Mouse (Mus musculus): ENCODE measurements around the gene Oxsr1. TPM values are rescaled to one million over a fixed set of nuclear protein-coding genes. Genes with fewer than 3 reads are reported as not detected.

The Oxsr1 gene
- total RNA-seq, 2 experiments from 2014 or later = 30.2 to 31.2 TPM

DNA sequence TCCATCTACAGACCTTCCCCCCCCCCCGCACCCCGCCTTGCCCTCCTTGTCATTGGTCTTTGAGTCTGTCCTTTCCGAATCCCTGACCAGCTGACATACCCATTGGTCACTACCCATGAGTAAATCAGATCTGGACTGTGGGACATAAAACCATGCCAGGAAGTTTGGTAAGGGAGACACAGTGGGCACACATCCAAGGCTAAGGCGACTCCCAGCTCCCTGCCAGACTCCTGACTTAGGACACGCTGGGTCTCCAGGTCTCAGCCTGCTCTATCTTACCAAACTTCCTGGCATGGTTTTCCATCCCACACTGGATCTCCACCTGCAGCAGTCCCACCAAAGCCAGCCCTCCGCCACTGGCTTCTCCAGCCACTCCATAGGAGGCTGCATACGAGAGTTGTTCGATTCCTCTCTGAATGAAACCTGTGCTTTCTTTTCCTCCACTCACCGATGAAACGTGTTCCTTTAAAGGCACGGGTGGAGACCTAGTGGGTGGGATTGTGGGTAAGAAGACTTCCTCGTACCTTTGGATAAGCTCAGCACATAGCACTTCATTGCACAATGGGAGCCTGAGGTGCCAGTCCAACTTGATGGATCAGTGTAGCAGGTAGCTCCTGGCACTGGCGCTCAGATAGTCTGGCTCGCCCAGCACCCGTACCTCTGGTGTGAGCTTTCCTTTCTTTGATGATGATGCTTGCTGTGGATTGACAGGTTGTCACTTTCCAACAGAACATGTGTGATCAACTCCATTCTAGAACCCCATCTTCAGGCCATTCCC lies 8.1 kb upstream of the Oxsr1 start:
- no peak for DNase-seq (ENCODE audit: low spot score in 2 of 2)
- no peak overlapping the region for H3K4me3 ChIP-seq
- TF ChIP-seq CTCF (conservative IDR thresholded peaks at IDR 0.05) = no peak
- H3K27ac ChIP-seq = no peak overlapping the region

DNA sequence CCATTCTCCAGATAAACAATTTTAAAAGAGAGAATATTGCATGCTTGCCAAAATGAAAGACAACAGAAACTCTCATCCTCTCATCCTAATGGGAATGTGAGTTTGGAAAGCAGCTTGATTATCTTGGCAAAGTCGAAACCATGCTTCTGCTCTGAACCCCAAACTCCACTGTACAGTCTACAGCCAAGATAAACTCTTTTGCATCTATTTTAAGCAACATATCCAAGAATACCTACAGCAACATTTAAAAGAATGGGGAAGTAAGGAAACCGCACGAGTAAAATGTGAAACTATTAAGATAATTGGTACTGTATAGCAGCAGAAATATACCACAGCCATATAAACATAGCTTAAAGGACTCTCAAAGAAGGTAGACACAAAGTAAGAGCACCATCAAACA lies 6.3 kb upstream of the Oxsr1 start:
- no peak for DNase-seq (ENCODE audit: low spot score in 2 of 2)
- H3K4me3 ChIP-seq = no peak overlapping the region
- no peak for TF ChIP-seq CTCF (conservative IDR thresholded peaks at IDR 0.05)
- H3K27ac ChIP-seq = no peak overlapping the region

DNA sequence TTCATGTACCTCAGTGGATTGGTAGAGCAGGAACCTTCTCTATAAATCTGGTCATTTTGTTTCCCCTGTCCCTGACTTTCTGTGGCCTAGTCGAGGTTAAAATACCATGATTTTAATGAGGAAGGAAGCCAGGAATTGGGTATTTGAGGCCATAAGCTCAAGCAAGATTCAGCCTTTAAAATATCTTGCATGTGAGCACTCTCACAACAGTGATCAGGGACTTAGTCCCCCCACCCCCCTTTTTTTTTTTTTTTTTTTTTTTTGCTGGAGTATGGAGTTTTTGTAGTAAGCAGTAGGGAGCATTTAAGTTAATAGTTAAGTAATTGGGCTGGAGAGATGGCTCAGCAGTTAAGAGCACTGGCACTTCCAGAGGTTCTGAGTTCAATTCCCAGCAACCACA lies 1.9 kb upstream of the Oxsr1 start:
- Histone ChIP-seq H3K4me3 (no peak overlapping the region), H3K27ac (no peak overlapping the region; the same call in 1 of the 2 replicates)
- TF ChIP-seq CTCF (conservative IDR thresholded peaks at IDR 0.05) = no peak
- DNase-seq (ENCODE audit: low spot score in 2 of 2) = no peak

DNA sequence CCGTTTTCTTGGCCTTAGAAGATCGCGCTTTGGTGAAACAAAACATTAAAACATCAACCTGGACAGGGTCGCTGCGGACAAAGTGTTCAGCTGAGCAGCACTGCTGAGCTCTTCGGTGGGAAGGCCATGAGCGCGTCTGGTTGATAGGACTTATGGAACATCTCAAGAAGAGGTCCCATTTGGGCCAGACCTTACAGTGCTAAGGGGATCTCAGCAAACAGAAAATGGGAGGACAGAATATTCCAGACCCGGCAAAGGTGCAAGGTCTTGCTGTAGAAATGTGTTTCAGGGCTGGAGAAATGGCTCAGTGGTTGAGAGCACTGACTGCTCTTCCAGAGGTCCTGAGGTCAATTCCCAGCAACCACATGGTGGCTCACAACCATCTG lies 1.0 kb upstream of the Oxsr1 start:
- DNase-seq (ENCODE audit: low spot score in 2 of 2) = no peak
- Histone ChIP-seq H3K27ac (peak overlapping the region; percentile 100), H3K4me3 (peak overlapping the region; percentile 96)
- no peak for TF ChIP-seq CTCF (conservative IDR thresholded peaks at IDR 0.05)

DNA sequence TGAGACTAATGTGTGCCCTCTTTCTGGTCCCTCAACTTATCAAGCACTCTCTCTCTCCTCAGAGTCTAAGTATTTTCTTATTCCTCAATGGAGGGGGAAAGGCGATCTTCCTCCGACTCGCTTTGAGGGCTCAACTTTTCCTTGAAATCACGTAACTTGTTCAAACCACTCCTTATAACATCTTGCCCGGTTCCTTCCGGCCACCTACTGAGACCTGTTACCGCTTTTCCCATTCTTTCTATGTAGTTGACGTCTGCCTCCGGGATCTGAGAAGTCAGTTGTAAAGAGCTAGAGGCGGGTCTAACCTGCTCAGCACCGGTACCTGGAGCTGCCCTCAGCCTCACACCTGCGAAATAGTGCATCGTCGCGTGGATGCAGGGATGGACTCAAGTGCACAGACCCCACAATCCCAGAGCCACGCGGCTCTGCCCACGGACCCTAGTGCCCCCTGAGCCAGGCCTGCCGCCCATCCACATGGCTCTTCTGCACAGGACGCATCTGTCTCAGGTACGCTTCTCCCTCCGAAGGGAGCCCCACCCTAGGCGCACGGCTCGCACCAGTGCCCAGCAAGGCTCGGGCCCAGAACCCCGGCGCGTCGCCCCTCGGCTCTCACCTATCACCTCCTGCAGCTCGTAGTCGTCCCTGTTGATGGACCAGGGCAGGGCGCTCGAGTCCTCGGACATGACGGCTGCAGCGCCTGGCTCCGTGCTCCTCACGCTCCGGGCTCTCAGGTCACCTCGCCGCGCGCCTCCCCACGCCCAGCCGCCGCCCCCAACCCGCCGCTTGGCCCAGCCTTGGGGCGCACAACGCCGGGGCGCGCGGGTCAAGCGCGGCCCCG lies 616 bp downstream of the Oxsr1 start:
- DNase-seq (ENCODE audit: low spot score in 2 of 2) = peak in 1 of 2 experiments; percentile 13
- peak overlapping the region; percentile 100 for H3K27ac ChIP-seq
- H3K4me3 ChIP-seq = peak overlapping the region; percentile 96
- TF ChIP-seq CTCF (conservative IDR thresholded peaks at IDR 0.05) = no peak

DNA sequence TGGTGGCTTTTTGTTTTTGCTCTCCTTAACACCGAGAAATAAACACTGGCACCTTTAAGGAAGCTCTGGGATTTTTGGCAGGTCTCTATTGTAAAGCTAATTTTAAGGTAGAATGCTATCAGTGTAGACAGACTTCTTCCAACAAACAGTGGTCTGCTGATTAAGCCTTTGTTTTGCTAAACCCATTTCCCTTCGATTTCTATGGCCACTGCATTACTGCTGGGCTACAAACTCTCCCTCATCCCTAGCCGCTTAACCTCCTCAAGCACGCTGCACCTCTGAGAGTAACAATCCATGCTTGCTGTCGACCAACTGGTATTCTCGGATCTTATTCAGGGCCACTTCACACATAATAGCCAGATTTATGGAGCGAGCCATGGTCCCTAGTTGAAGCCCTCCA lies 1.3 kb downstream of the Oxsr1 start:
- Histone ChIP-seq H3K27ac (0 out of 2 replicates have a peak overlapping the region, but pooled peaks have one; percentile 100), H3K4me3 (peak overlapping the region; percentile 96)
- no peak for TF ChIP-seq CTCF (conservative IDR thresholded peaks at IDR 0.05)
- no peak for DNase-seq (ENCODE audit: low spot score in 2 of 2)

DNA sequence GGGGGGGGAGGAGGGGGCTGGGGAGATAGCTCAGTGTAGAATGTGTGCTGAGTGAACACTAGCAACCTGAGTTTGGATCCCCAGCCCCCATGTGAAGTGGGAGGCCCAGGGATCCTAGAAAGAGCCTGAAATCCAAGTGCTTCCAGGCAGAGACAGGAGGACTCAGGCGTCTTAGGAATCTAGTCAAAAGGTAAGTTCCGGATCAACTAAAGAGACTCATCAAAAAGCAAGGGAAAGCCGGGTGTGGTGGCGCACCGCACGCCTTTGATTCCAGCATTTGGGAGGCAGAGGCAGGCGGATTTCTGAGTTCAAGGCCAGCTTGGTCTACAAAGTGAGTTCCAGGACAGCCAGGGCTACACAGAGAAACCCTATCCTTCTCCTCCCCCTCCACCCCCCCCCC lies 1.8 kb downstream of the Oxsr1 start:
- Histone ChIP-seq H3K4me3 (no peak overlapping the region), H3K27ac (no peak overlapping the region)
- TF ChIP-seq CTCF (conservative IDR thresholded peaks at IDR 0.05) = no peak
- DNase-seq (ENCODE audit: low spot score in 2 of 2) = no peak

DNA sequence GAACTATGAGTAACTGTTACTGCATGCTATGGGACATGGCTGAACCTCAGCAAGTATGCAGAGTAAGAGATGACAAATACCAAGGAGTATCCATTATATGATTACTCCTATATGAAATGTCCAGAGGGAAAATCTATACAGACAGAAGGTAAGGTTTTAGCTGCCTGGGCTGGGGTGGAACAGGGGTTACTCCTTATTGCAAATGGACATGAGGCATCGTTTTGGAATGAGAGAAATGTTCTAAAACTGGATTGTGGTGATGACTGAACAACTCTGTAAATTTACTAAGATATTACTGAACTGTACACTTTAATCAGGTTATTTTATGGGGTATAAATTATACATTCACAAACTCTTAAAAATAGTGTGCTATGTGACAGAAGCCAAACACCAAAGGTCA lies 3.3 kb downstream of the Oxsr1 start:
- Histone ChIP-seq H3K27ac (no peak overlapping the region), H3K4me3 (no peak overlapping the region)
- no peak for DNase-seq (ENCODE audit: low spot score in 2 of 2)
- TF ChIP-seq CTCF (conservative IDR thresholded peaks at IDR 0.05) = no peak

DNA sequence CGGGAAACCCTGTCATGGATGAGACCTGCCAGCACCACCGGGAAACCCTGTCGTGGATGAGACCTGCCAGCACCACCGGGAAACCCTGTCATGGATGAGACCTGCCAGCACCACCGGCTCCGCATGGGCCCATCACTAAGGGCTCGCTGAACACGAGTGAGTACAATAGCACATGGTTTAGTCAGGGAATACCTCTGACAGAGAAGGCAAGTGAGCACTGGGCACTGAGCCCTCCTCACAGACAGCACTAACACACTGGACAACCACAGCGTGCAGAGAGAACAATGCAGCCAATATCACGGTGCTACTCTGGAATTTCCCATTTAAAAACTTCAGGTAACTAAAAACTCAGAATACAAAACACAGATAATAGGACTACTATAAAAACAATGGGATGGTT lies 9.1 kb downstream of the Oxsr1 start:
- no peak overlapping the region for H3K27ac ChIP-seq
- no peak for TF ChIP-seq CTCF (conservative IDR thresholded peaks at IDR 0.05)
- no peak for DNase-seq (ENCODE audit: low spot score in 2 of 2)
- no peak overlapping the region for H3K4me3 ChIP-seq

DNA sequence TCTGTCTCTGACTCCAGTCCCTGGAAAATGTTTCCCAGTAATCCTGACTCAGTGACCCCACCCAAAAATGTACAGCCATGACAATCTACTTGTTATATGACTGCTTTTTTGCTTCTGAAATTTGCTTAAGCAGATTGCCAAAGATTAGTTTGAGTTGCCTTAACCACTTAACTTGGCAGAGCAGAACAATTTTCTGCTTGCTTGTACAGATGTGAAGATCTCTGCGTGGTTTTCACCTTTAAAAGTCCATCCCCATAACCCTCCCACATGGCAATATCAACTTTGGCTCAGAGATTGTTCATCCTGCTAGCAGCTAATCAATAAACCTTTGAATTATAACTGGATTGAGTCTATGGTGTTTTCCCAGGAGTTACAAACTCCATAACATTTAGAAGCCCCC lies 13.2 kb downstream of the Oxsr1 start:
- TF ChIP-seq CTCF (conservative IDR thresholded peaks at IDR 0.05) = no peak

DNA sequence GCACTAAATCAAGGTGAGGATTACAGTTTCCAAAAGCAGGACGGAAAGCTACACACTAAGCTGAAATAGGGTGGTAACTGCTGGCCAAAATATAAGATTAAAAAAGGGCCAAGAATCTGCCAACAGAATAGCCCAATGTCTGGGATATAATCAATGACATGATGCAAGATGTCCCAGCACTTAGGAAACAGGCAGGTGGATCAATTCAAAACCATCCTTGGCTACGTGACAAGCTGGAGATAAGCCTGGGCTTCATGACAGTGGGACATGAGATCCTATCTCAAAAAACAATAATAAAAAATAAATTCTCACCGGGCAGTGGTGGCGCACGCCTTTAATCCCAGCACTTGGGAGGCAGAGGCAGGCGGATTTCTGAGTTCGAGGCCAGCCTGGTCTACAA lies 16.4 kb downstream of the Oxsr1 start:
- TF ChIP-seq CTCF (conservative IDR thresholded peaks at IDR 0.05) = no peak
- DNase-seq (ENCODE audit: low spot score in 2 of 2) = no peak

More for the DNA sequence above, 13.2 kb downstream of the Oxsr1 start:
- no peak for DNase-seq (ENCODE audit: low spot score in 2 of 2)
- no peak overlapping the region for H3K27ac ChIP-seq
- no peak overlapping the region for H3K4me3 ChIP-seq

DNA sequence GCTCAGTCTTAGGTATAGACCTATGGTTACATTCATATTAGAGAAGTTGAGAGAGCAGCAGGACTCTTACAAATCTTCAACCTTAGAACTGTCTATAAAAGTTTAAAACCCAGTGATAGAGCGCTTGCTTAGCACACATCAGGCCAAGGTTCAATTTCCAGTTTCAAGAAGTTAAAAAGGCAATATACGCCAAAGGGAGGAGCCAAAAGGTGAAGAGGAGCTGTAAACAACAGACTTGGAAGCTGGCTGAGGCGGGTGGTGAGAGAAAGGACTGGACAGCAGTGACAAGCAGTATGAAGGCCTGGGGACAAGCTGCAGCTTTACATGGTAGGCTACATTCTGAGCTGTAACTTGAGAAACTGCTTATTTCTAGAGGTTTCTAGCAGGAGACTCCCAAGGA lies 23.7 kb downstream of the Oxsr1 start:
- H3K27ac ChIP-seq = no peak overlapping the region
- no peak for DNase-seq (ENCODE audit: low spot score in 2 of 2)
- no peak for TF ChIP-seq CTCF (conservative IDR thresholded peaks at IDR 0.05)
- no peak overlapping the region for H3K4me3 ChIP-seq

More for the DNA sequence above, 16.4 kb downstream of the Oxsr1 start:
- Histone ChIP-seq H3K4me3 (no peak overlapping the region), H3K27ac (no peak overlapping the region)

DNA sequence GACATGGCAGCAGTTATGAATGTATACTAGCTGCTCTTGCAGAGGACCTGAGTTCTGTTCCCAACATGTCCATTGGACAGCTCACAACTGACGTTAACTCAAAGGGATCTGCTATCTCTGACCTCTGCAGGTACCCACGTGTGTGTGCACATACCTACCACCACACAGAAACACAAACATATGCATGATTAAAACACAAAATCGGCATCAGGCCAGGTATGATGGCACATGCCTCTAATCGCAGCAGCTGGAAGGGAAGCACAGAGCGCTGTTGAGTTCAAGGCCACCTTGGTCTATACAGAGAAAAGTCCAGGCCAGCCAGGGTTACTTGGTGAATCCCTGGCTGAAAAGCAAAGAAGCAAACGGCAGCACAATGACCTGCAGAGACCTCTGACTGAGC lies 24.5 kb downstream of the Oxsr1 start:
- no peak for DNase-seq (ENCODE audit: low spot score in 2 of 2)
- H3K4me3 ChIP-seq = no peak overlapping the region
- no peak overlapping the region for H3K27ac ChIP-seq
- no peak for TF ChIP-seq CTCF (conservative IDR thresholded peaks at IDR 0.05)

Data from layer of hippocampus, adult 2 months (tissue).